Mouse (Mus musculus) kidney, embryonic 14.5 days (tissue): ENCODE measurements around the gene Samd8. TPM values are rescaled to one million over a fixed set of nuclear protein-coding genes. Genes with fewer than 3 reads are reported as not detected.

ENCODE experiments used
- ATAC-seq: fragments of 200-750 bp; cut with Nextera tagmentation; 2 replicates; pipeline ENCODE4 v1.8.0; 2017; ENCODE audit warnings: moderate number of reproducible peaks, mild to moderate bottlenecking, moderate TSS enrichment, moderate library complexity; ENCODE audit not compliant: low FRiP score, low TSS enrichment
- H3K27ac ChIP-seq: fragments of 300-500 bp; sonication (generic); 2 replicates; pipeline ENCODE4 v1.5.1; 2014; ENCODE audit warnings: low read depth, mild to moderate bottlenecking, low read length, moderate library complexity, mixed read lengths
- H3K27me3 ChIP-seq: fragments of 300-500 bp; sonication (generic); 2 replicates; pipeline ENCODE4 v1.6.1; 2014; ENCODE audit warnings: mild to moderate bottlenecking, low read length; ENCODE audit not compliant: control insufficient read depth, insufficient read depth
- H3K36me3 ChIP-seq: fragments of 300-500 bp; sonication (generic); 2 replicates; pipeline ENCODE4 v1.6.1; 2014; ENCODE audit warnings: low read length, mixed read lengths; ENCODE audit not compliant: control insufficient read depth, insufficient read depth
- H3K4me1 ChIP-seq: fragments of 300-500 bp; sonication (generic); 2 replicates; pipeline ENCODE4 v1.6.1; 2014; ENCODE audit warnings: low read length, mixed read lengths; ENCODE audit not compliant: control insufficient read depth, insufficient read depth
- H3K4me2 ChIP-seq: fragments of 300-500 bp; sonication (generic); replicated peaks from 2 replicates; pipeline ENCODE4 v1.6.1; 2014; ENCODE audit warnings: low read depth, mild to moderate bottlenecking, low read length
- H3K4me3 ChIP-seq: fragments of 300-500 bp; sonication (generic); 2 replicates; pipeline ENCODE4 v1.5.1; 2014; ENCODE audit warnings: mild to moderate bottlenecking, low read length
- H3K9ac ChIP-seq: fragments of 300-500 bp; sonication (generic); 2 replicates; pipeline ENCODE4 v1.6.1; 2014; ENCODE audit warnings: low read depth, mild to moderate bottlenecking, low read length, moderate library complexity
- H3K9me3 ChIP-seq: fragments of 300-500 bp; sonication (generic); 2 replicates; pipeline ENCODE4 v1.6.1; 2016; ENCODE audit warnings: low read length; ENCODE audit not compliant: control insufficient read depth
- WGBS: fragments of 180-500 bp; shearing (Covaris S2); extraction: QIAGEN DNeasy Blood & Tissue Kit; methylation state at CpG from one replicate; pipeline ENCODE4 v1.1.7; 2014; 5-methylcytosine and 5-hydroxymethylcytosine counted together
- polyA plus RNA-seq: library from polyadenylated mRNA; unstranded; fragments of >200 nt; fragmentation: Nextera tagmentation; extraction: Ambion mirVana; gene quantifications from 2 replicates; pipeline ENCODE4 v1.2.1, GENCODE M21; 2014

Gene Samd8
- polyA plus RNA-seq, 1 experiment from 2014 or later, result 13.2 TPM

GRCm38 (mm10) chr14:21741786-21742185 lies 8.5 kb upstream of the Samd8 start:
- H3K9me3 ChIP-seq, result no peaks in the 10 kb centered on the region
- no peak overlapping the region for H3K9ac ChIP-seq
- H3K36me3 ChIP-seq, result no peaks in the 10 kb centered on the region
- ATAC-seq, result peak; percentile 63
- H3K4me2 ChIP-seq, result no peak overlapping the region
- no peak overlapping the region for H3K4me3 ChIP-seq
- WGBS, result 15% methylated on average over 4 of the region's 4 CpGs
- H3K4me1 ChIP-seq, result no peaks in the 10 kb centered on the region
- H3K27ac ChIP-seq, result no peak overlapping the region
- no peaks in the 10 kb centered on the region for H3K27me3 ChIP-seq

GRCm38 (mm10) chr14:21742441-21742840 lies 7.9 kb upstream of the Samd8 start:
- no peak for ATAC-seq
- Histone ChIP-seq H3K9ac (no peak overlapping the region), H3K9me3 (no peaks in the 10 kb centered on the region), H3K4me1 (no peaks in the 10 kb centered on the region), H3K4me3 (no peak overlapping the region), H3K27me3 (no peaks in the 10 kb centered on the region), H3K36me3 (no peaks in the 10 kb centered on the region), H3K4me2 (no peak overlapping the region), H3K27ac (no peak overlapping the region)
- 93% methylated on average over 4 of the region's 4 CpGs for WGBS

DNA sequence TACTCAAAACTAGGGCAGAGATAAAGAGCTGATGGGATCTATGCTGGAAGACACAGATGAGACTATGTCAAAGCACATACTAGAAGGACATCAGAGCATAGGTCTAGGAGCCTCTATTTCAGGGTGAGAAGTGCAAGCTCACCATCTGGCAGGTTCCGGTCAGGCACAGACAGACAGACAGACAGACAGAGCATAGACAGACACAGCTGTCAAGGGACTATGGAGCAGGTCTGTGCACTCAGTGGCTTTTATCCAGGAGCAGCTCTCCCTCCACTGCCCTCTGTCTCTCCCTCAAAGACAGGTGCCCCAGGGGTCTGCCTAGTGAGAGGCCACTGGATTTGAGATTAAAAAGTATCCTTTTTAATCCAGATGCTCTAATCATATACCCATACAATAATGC lies 6.2 kb upstream of the Samd8 start:
- Histone ChIP-seq H3K9ac (no peak overlapping the region), H3K36me3 (no peaks in the 10 kb centered on the region), H3K27me3 (no peaks in the 10 kb centered on the region), H3K27ac (no peak overlapping the region), H3K4me3 (no peak overlapping the region), H3K9me3 (no peaks in the 10 kb centered on the region), H3K4me1 (no peaks in the 10 kb centered on the region), H3K4me2 (no peak overlapping the region)
- 78% methylated on average over 1 of the region's 1 CpGs for WGBS
- ATAC-seq, result no peak

DNA sequence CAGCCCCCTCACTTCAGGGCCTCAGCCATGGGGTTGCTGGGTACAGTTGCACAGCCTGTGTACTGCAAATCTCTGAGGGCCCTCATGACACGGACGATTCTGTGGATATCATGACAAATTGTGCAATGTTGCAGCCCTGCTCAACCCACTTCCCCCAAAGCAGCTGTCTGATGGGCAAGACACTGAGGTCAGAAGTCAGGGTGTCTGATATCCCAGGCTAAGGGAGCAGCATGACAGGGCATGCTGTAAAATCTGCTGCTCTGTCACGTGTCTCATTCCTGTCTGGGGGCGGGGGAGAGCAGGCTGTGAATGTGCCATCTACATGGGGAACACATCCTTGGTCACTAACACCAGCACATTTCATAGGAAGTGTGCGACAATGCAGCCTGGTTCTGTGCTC lies 5.2 kb upstream of the Samd8 start:
- no peak overlapping the region for H3K27ac ChIP-seq
- H3K4me2 ChIP-seq, result no peak overlapping the region
- no peak for ATAC-seq
- H3K27me3 ChIP-seq, result no peaks in the 10 kb centered on the region
- H3K4me3 ChIP-seq, result no peak overlapping the region
- no peak overlapping the region for H3K9ac ChIP-seq
- H3K36me3 ChIP-seq, result no peaks in the 10 kb centered on the region
- no peaks in the 10 kb centered on the region for H3K4me1 ChIP-seq
- no peaks in the 10 kb centered on the region for H3K9me3 ChIP-seq
- 52% methylated on average over 5 of the region's 5 CpGs for WGBS

DNA sequence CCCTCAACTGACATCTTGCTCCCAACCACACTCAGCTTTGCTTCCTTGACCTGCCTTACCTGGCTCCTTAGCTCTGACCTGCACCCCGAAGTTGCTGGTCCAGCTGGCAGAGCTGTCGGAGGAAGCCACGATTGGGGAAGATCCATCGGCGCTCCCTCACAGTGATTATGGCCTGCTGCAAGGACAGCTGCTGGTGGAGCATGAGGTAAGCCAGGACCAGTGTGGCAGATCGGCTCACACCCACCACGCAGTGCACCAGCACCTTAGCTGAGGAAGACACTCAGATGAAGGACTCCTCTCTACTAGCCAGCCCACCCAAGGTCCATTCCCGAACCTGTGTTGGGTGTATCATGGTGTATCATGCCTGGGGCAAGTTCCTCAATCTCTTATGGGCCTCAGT lies 4.1 kb upstream of the Samd8 start:
- H3K36me3 ChIP-seq, result no peaks in the 10 kb centered on the region
- H3K9me3 ChIP-seq, result no peaks in the 10 kb centered on the region
- no peak for ATAC-seq
- H3K9ac ChIP-seq, result no peak overlapping the region
- WGBS, result 88% methylated on average over 8 of the region's 8 CpGs
- no peak overlapping the region for H3K4me3 ChIP-seq
- H3K27me3 ChIP-seq, result no peaks in the 10 kb centered on the region
- no peak overlapping the region for H3K4me2 ChIP-seq
- H3K27ac ChIP-seq, result no peak overlapping the region
- H3K4me1 ChIP-seq, result no peaks in the 10 kb centered on the region

- no peak overlapping the region for H3K27ac ChIP-seq
- H3K4me2 ChIP-seq, result no peak overlapping the region
- no peaks in the 10 kb centered on the region for H3K27me3 ChIP-seq
- H3K4me3 ChIP-seq, result no peak overlapping the region
- no peaks in the 10 kb centered on the region for H3K36me3 ChIP-seq
- no peak overlapping the region for H3K9ac ChIP-seq
- WGBS, result 86% methylated on average over 2 of the region's 2 CpGs
- H3K9me3 ChIP-seq, result no peaks in the 10 kb centered on the region
- peaks cover 4% of the 10 kb centered on the region for H3K4me1 ChIP-seq
- no peak for ATAC-seq
These were observed 3.5 kb upstream of the Samd8 start for GRCm38 (mm10) chr14:21746846-21747245.

DNA sequence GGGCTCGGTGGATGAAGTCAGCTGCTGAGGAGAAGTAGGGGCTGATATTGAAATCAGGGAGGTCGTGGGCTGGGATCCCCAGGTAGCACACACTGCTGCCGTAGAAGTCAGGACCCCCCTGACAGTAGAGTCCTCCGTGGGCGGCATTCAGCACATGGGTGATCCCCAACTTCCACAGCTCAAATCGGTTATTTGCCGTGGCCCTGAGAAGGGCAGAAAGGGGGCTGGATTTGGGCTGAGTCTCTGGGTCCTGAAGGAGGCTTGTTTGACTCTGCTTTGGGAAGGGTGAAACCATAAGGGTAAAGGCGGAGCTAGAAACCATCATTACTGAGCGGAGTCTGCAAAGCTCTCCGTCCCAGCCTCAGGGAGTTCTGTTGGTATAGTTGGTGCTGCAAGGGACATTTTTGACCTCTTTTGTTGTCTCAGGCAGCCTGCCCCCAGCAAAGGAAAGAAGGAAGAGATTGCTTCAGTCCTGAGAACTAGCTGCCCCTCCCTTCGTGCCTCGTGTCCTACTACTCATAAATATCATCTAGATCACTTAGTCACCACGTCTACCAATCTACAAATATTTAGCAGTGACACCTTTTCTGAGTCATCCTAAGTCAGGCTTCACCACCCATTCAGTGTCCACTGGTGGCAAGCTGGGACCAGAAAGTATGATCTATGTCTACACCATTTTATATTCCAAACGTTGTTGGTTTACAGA lies 2.7 kb upstream of the Samd8 start:
- no peaks in the 10 kb centered on the region for H3K27me3 ChIP-seq
- no peaks in the 10 kb centered on the region for H3K36me3 ChIP-seq
- H3K4me1 ChIP-seq, result peaks cover 8% of the 10 kb centered on the region
- H3K9me3 ChIP-seq, result no peaks in the 10 kb centered on the region
- no peak overlapping the region for H3K27ac ChIP-seq
- H3K9ac ChIP-seq, result no peak overlapping the region
- ATAC-seq, result no peak
- 69% methylated on average over 14 of the region's 14 CpGs for WGBS
- no peak overlapping the region for H3K4me3 ChIP-seq
- H3K4me2 ChIP-seq, result no peak overlapping the region

GRCm38 (mm10) chr14:21748142-21748870 lies 2.0 kb upstream of the Samd8 start:
- Histone ChIP-seq H3K9ac (no peak overlapping the region), H3K9me3 (no peaks in the 10 kb centered on the region), H3K4me3 (no peak overlapping the region), H3K27ac (no peak overlapping the region), H3K4me1 (peaks cover 8% of the 10 kb centered on the region), H3K4me2 (no peak overlapping the region), H3K27me3 (no peaks in the 10 kb centered on the region), H3K36me3 (no peaks in the 10 kb centered on the region)
- no peak for ATAC-seq
- 45% methylated on average over 15 of the region's 15 CpGs for WGBS

- H3K9me3 ChIP-seq, result no peaks in the 10 kb centered on the region
- ATAC-seq, result peak; percentile 77
- H3K4me1 ChIP-seq, result peaks cover 11% of the 10 kb centered on the region
- H3K4me2 ChIP-seq, result peak within 1 kb of the TSS; percentile 78
- H3K27me3 ChIP-seq, result no peaks in the 10 kb centered on the region
- peak within 1 kb of the TSS; percentile 88 for H3K4me3 ChIP-seq
- H3K9ac ChIP-seq, result peak within 1 kb of the TSS; percentile 84
- H3K36me3 ChIP-seq, result no peaks in the 10 kb centered on the region
- under 1% methylated on average over 26 of the region's 26 CpGs for WGBS
- peak within 1 kb of the TSS; percentile 88 for H3K27ac ChIP-seq
These were observed 681 bp downstream of the Samd8 start, which contains the start of gene Dusp13 for GRCm38 (mm10) chr14:21750881-21751542. Dusp13 (minus strand) TSS chr14:21751181.
